Mouse (Mus musculus) heart, adult 18-20 months (tissue): ENCODE data around the gene Ipcef1. TPM values are rescaled to one million over a fixed set of nuclear protein-coding genes. Genes with fewer than 3 reads are reported as not detected.
"Not testable (repeated sequence)": the region's sequence is repeated elsewhere in the genome, so short reads cannot be mapped to it uniquely, and the experiment has no call there.

Experiments
- DNase-seq, 2 experiments: peaks; one replicate each; pipeline ENCODE4 v3.0.0; 2021 to 2022; ENCODE audit warnings: mixed read lengths in 1 of 2
- total RNA-seq, 2 experiments: library from RNA; stranded (reverse); gene quantifications; 2 replicates each; pipeline ENCODE4 v1.2.3; 2021

Gene Ipcef1
- total RNA-seq, 2 experiments from 2014 or later: 0.32 to 1.0 TPM

DNA sequence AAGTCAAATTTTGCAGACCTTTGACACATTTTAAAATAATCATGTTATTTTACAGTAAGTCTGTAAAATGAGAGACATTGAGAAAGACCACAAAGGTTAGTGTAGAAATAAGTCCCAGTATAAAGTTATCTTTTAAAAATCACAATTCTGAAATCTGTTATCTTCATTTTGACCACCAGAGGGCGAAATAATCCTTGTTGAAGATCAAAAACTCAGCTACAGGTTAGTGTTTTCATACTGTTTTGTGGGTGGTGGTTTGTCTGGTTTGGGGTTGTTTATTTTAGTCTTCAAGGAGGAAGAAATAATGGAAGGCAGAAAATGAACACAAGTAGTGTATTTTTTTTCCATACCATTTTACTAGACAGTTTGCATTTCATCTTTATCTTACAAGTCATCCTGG, 166.8 kb downstream of the Ipcef1 start:
- DNase-seq: peak in 1 of 2 experiments; percentile 23

DNA sequence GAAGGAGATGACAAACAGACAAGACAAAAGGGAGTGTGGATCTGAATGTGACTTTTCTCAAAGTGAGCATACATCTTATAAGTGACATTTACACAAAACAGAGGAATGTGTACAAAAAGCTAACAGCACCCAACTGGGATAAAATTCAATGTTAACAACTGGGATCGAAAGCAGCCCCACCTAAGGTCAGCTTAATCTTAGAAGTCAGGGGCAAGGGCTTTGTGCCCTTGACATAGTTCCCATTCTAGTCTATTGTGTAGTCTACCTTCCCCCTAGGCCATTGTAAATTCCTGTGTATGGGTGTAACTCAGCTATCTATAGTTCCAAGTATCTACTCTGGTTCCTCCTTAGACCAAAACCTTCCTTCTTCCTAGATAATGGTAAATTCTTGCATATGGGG, 170.2 kb downstream of the Ipcef1 start:
- not testable (repeated sequence) for DNase-seq

DNA sequence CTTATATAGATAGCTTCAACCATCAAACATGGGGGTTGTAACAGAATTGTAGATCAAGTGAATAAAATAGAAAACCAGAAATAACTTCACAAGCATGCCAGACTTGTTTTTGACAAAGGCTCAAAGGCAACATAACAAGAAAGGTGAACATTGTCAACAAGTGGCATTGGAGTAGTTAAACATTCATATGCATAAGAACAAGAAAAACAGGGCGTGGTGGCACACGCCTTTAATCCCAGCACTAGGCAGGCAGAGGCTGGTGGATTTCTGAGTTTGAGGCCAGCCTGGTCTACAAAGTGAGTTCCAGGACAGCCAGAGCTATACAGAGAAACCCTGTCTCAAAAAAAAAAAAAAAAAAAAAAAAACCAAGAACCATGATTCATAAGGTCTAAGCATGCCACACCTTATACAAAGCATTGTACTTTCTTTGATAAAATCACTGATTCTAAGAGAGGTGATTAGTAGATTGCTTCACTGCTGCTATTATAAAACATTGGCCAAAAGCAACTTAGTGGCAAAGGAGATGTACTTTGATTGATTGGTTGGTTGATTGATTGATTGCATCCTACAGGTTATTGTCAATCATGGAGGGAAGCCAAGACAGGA, 173.9 kb downstream of the Ipcef1 start:
- DNase-seq: no peak

DNA sequence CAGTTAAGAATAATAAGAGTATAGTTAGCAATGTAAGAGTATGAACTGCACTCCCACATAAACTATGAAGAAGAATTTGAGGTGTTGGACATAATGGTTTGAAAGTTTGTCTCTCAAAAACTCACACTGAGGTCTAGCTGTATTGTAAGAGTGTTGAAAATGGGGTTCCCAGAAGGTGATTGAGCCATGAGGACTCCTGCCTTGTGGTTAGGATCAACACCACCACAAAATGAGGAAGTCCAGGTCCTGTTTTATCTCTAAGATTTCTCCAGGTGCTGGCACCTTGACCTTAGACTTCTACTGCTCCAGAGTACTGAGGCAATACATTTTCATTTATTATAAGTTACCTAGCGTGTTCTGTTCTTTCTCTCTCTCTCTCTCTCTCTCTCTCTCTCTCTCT, 178.4 kb downstream of the Ipcef1 start:
- DNase-seq: no peak

DNA sequence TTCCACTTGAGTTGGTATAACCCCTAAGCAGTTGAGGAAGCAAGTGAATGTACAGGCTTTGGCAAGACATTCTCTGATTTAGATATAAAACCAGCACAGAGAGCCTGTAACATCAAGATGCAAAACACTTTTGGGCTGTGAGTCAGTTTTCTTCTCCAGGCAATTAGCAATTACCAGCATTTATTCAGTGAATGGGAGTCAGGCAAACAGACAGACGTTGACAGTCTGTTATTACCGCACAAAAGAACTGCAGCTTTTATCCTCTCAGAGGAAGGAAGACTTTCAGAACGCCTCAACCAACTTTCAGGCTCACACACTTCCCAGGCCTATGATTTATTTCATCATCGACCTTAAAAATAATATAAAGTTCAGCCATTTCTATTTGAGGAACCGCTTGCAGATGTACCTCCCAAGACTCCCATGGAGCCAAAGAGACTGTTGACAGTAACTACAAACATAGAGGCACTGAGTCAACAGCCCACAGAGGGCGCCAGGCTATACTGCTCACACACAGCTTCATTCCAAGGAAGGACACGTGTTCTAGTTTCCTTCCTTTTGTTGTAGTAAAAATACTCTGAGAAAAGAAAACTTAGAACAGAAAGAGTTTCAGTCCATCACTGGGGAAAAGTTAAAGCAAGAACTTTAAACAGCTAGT, 180.7 kb downstream of the Ipcef1 start:
- no peak for DNase-seq

DNA sequence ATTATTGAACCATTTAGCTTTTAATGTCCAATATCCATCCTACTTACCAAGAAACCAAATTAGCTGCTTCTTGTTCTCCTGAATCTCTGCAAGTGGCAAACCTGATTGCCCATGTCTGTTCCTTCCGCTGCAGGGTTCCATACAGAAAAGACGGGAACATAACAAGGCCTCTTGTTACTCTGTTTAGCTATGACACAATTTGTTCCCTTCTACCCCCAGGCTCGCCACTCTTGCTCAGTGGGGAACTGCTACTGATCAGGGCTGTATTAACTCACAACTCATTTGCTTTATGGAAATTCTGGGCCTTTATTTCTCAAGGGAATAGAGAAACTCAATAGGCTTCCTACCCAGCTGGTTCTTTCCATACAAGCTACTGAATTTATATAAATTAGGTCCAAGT, 196.5 kb downstream of the Ipcef1 start:
- DNase-seq: no peak

DNA sequence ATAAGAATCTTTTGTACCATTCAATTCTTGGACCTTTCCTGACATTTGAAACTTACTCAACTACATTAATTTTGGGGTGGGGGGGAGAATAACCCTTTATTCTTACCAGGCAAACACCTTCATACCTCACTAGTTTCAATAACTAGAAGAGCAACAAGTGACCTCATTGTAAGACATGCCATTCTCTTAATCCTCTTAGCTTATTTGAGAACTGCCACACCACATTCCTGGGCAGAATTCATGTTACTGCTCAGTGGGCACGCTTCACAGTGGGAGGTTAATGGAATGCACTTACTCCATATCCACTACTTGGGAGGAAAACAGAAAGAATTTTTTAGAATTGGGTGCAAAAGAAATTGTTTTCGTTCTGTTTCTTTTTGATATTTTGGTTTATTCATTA, 203.4 kb downstream of the Ipcef1 start:
- no peak for DNase-seq

DNA sequence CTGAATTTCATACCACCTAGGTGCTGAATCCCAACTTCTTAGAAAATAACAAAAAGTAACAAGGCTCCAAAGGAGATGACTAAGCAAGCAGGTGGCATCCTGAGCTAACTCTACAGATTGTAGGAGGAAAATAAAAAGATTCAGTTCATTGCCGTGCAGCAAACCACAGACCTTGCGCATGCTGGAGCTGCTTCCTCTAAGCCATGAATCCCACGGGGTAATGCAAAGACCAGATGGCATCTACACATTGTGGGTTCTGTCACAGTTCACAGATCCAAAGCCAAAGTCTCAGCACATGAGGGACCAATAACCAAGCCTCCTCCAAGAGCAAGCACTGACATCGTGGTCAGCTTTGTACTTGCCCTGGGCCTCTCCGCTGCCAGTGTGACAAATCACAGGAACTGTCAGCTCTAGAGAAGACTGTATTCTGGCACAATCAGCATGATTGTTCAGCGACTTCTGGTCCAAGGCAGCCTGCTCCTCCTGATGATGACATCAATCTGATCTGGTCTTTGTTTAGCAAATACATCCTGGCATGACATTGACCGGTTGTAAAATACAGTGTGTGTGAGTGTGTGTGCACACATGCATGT, 204.0 kb downstream of the Ipcef1 start:
- DNase-seq: no peak

DNA sequence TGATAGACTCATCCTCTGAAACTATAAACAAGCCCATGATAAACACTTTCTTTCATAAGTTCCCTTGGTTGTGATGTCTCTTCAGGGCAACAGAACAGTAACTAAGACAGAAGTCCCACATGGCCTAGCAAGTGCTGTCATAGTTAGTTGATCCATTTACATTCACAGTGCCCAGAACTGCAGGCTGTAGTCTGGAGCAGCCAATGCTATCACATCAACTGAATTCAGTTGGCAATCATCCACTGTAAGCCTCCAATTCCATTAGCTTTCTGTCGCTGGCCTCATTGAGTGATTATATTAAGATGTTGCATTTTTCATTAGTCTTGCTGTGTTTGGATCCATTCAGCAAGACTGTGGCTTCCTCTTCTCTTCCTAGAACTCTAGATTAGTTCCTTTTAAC, 206.0 kb downstream of the Ipcef1 start:
- DNase-seq: no peak

DNA sequence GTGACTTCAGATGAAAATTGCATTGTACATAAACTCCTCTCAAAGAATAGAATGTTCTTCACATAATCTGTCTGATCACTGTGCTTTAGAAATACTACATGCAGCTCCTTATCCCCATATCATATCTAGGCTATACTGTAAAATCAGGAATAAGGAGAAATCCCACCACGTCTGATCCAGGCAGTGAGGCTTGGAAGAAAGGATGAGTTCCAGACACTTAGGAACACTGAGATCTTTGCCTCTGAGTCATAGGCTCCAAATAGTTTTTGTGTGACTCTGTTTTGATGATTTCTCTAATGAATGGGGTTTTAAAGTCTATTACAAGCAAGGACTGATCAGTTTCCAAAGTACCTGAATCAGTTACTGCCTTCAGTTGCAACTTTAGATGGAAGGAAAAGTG, 210.1 kb downstream of the Ipcef1 start:
- DNase-seq: no peak

Other genes with a start within 250 kb of the Ipcef1 start
- gene Cnksr3, start 159.8 kb upstream of the Ipcef1 start, total RNA-seq: 10 to 100 TPM; 32.7 to 33.7 TPM